ENCODE assay signal across 22 mouse cellular contexts in genomic region chr3:87533667-87534378, GRCm38 (mm10). TPM values are rescaled to one million over a fixed set of nuclear protein-coding genes. Genes with fewer than 3 reads are reported as not detected.
DNase-seq lines count a peak whose midpoint lies in the region; ATAC-seq and TF ChIP-seq lines count a peak whose summit lies in the region.
"Had no signal": no experiment of that assay in that cellular context is flagged by ENCODE, and none has a peak within 500 bp of the region (broad histone marks: within the 10 kb centered on the region; RNA-seq: fewer than 3 reads in every experiment).

No protein-coding gene starts in this region.

- H3K27me3 ChIP-seq in kidney, embryonic 15.5 days, result no peaks in the 10 kb centered on the region
- no peaks in the 10 kb centered on the region for H3K27me3 ChIP-seq in lung, embryonic 16.5 days (ENCODE audit: control insufficient read depth, insufficient read depth, low read depth, low read length)
- H3K27me3 ChIP-seq in small intestine, adult 2 months (ENCODE audit: control insufficient read depth, insufficient read depth, low read length), result no peaks in the 10 kb centered on the region
- H3K27me3 ChIP-seq: hindbrain, embryonic 12.5 days; limb, embryonic 12.5 days; midbrain, embryonic 13.5 days; neural tube, embryonic 13.5 days had no signal

- H3K36me3 ChIP-seq in kidney, embryonic 15.5 days, result peaks cover 94% of the 10 kb centered on the region
- peaks cover 57% of the 10 kb centered on the region for H3K36me3 ChIP-seq in lung, embryonic 16.5 days (ENCODE audit: control insufficient read depth, insufficient read depth, low read length)
- H3K36me3 ChIP-seq in small intestine, adult 2 months (ENCODE audit: control insufficient read depth, insufficient read depth, low read length), result peaks cover 75% of the 10 kb centered on the region

- H3K4me3 ChIP-seq in kidney, embryonic 15.5 days (replicated peaks), result no peak overlapping the region
- H3K4me3 ChIP-seq in lung, embryonic 16.5 days (ENCODE audit: low read length), result no peak overlapping the region
- no peak overlapping the region for H3K4me3 ChIP-seq in lung, adult 2 months (replicated peaks; ENCODE audit: extremely low read depth, low read depth, low read length)
- no peak overlapping the region for H3K4me3 ChIP-seq in small intestine, adult 2 months (ENCODE audit: low read depth, low read length)
- H3K4me3 ChIP-seq: hindbrain, embryonic 12.5 days; limb, embryonic 12.5 days; midbrain, embryonic 13.5 days; neural tube, embryonic 13.5 days had no signal

- 0 out of 2 replicates have a peak overlapping the region, but pooled peaks have one; percentile 41 for H3K27ac ChIP-seq in kidney, embryonic 15.5 days
- H3K27ac ChIP-seq in lung, embryonic 16.5 days (ENCODE audit: low read length), result peak overlapping the region; percentile 58
- peak overlapping the region; percentile 65 for H3K27ac ChIP-seq in small intestine, adult 2 months (ENCODE audit: insufficient read depth, low read depth, low read length)
- H3K27ac ChIP-seq: hindbrain, embryonic 12.5 days; hindbrain, postnatal 0 days; limb, embryonic 12.5 days; macrophage; midbrain, embryonic 13.5 days; neural tube, embryonic 13.5 days had no signal

- no peak for DNase-seq in kidney, adult 11 months
- no peak for DNase-seq in lung, adult 2 months
- DNase-seq in kidney, postnatal 10 days, result peak; percentile 18
- DNase-seq in embryo, embryonic 9.5 days (ENCODE audit: extremely low spot score), result no peak
- DNase-seq: B cell, adult 2 months; cerebellum, adult 2 months; cerebellum, postnatal 14 days; gastrocnemius, postnatal 14 days; heart, postnatal 36 days; layer of hippocampus, adult 9-11 months had no signal

- no peak overlapping the region for H3K4me2 ChIP-seq in kidney, embryonic 15.5 days
- no peak overlapping the region for H3K4me2 ChIP-seq in lung, embryonic 16.5 days (ENCODE audit: low read depth, low read length)
- H3K4me2 ChIP-seq: heart, embryonic 11.5 days; hindbrain, embryonic 12.5 days; limb, embryonic 12.5 days; liver, embryonic 11.5 days; midbrain, embryonic 13.5 days; neural tube, embryonic 13.5 days had no signal

- H3K9ac ChIP-seq in kidney, embryonic 15.5 days, result no peak overlapping the region
- no peak overlapping the region for H3K9ac ChIP-seq in lung, embryonic 16.5 days (ENCODE audit: low read length)
- H3K9ac ChIP-seq: hindbrain, embryonic 12.5 days; limb, embryonic 12.5 days; midbrain, embryonic 13.5 days; neural tube, embryonic 13.5 days had no signal

- H3K9me3 ChIP-seq in kidney, embryonic 15.5 days (replicated peaks), result no peaks in the 10 kb centered on the region
- no peaks in the 10 kb centered on the region for H3K9me3 ChIP-seq in lung, embryonic 16.5 days (ENCODE audit: control insufficient read depth, low read length)
- H3K9me3 ChIP-seq: hindbrain, embryonic 12.5 days; limb, embryonic 12.5 days; midbrain, embryonic 13.5 days; neural tube, embryonic 13.5 days had no signal

- peaks cover 17% of the 10 kb centered on the region; the same call in 1 of the 2 replicates for H3K4me1 ChIP-seq in kidney, embryonic 15.5 days
- peaks cover 1% of the 10 kb centered on the region; the same call in 1 of the 2 replicates for H3K4me1 ChIP-seq in lung, embryonic 16.5 days (replicated peaks; ENCODE audit: control insufficient read depth, insufficient read depth, low read length)
- no peaks in the 10 kb centered on the region; the same call in 1 of the 2 replicates for H3K4me1 ChIP-seq in lung, adult 2 months (ENCODE audit: control insufficient read depth, insufficient read depth, low read length)
- H3K4me1 ChIP-seq in small intestine, adult 2 months (ENCODE audit: control insufficient read depth, insufficient read depth, insufficient read length, low read length), result peaks cover 29% of the 10 kb centered on the region; the same call in 1 of the 2 replicates
- H3K4me1 ChIP-seq: hindbrain, embryonic 12.5 days; limb, embryonic 12.5 days; midbrain, embryonic 13.5 days; neural tube, embryonic 13.5 days had no signal

- TF ChIP-seq CTCF in lung, adult 2 months (IDR thresholded peaks at IDR 0.05; ENCODE audit: insufficient read depth, low read length), result no peak
- no peak for TF ChIP-seq CTCF in small intestine, adult 2 months (IDR thresholded peaks at IDR 0.05; ENCODE audit: extremely low read depth, insufficient read length, insufficient replicate concordance, low read depth, low read length)

- TF ChIP-seq POLR2A in lung, adult 2 months (IDR thresholded peaks at IDR 0.05; ENCODE audit: borderline replicate concordance, extremely low read depth, low read depth, low read length), result no peak
- no peak for TF ChIP-seq POLR2A in small intestine, adult 2 months (IDR thresholded peaks at IDR 0.05; ENCODE audit: low read depth, low read length)

- ATAC-seq in kidney, embryonic 15.5 days (replicated peaks; ENCODE audit: low FRiP score), result peak; percentile 60; the same call in 1 of the 2 replicates
- ATAC-seq in lung, embryonic 16.5 days (ENCODE audit: low read depth), result peak; percentile 73
- ATAC-seq: forebrain, embryonic 14.5 days; hindbrain, postnatal 0 days; midbrain, embryonic 13.5 days had no signal

- 73% methylated on average over 7 of the region's 7 CpGs for WGBS in kidney, embryonic 15.5 days
- 71% methylated on average over 7 of the region's 7 CpGs for WGBS in lung, embryonic 16.5 days
- WGBS in lung, adult 2 months, result 65% methylated on average over 7 of the region's 7 CpGs
- 27% methylated on average over 7 of the region's 7 CpGs for WGBS in small intestine, adult 2 months

RNA-seq across cellular contexts. Expression of gene Etv3, which starts 8.6 kb away (rescaled TPM):
- polyA plus RNA-seq in kidney, embryonic 15.5 days (2015; fragmentation: Nextera tagmentation; extraction: Ambion mirVana), result 14.4 and 15.7 TPM in 2 replicates
- 16.9 and 20.3 TPM in 2 replicates for polyA plus RNA-seq in lung, embryonic 16.5 days (2015; fragmentation: Nextera tagmentation; extraction: Ambion mirVana)
- 16.7 and 17.8 TPM in 2 replicates for polyA plus RNA-seq in lung, adult 2 months (2012; rRNA removed)
- 10.6 and 19.9 TPM in 2 replicates for polyA plus RNA-seq in small intestine, adult 2 months (2012; rRNA removed)
